Mouse (Mus musculus) testis, adult 2 months (tissue): ENCODE measurements around the gene Tbc1d16. TPM values are rescaled to one million over a fixed set of nuclear protein-coding genes. Genes with fewer than 3 reads are reported as not detected.

Experiments
- H3K27ac ChIP-seq: fragments of 200-500 bp; 2 replicates; pipeline ENCODE4 v1.5.1; 2012; ENCODE audit warnings: low read depth, low read length; ENCODE audit not compliant: control insufficient read depth, insufficient read depth
- H3K27me3 ChIP-seq: fragments of 200-500 bp; 2 replicates; pipeline ENCODE4 v1.6.1; 2012; ENCODE audit warnings: mild to moderate bottlenecking, low read length, moderate library complexity; ENCODE audit not compliant: control insufficient read depth, insufficient read depth
- H3K36me3 ChIP-seq: fragments of 200-500 bp; 2 replicates; pipeline ENCODE4 v1.6.1; 2012; ENCODE audit warnings: mild to moderate bottlenecking, low read length; ENCODE audit not compliant: control insufficient read depth, insufficient read depth
- H3K4me1 ChIP-seq: fragments of 200-500 bp; 2 replicates; pipeline ENCODE4 v1.6.1; 2012; ENCODE audit warnings: low read length; ENCODE audit not compliant: control insufficient read depth, insufficient read depth
- H3K4me3 ChIP-seq: fragments of 200-500 bp; 2 replicates; pipeline ENCODE4 v1.5.1; 2012; ENCODE audit warnings: low read depth, mild to moderate bottlenecking, low read length, moderate library complexity, mixed read lengths; ENCODE audit not compliant: control insufficient read depth
- CTCF ChIP-seq: fragments of 200-500 bp; IDR thresholded peaks from 2 replicates; pipeline ENCODE4 v1.5.1; 2012; ENCODE audit warnings: low read depth, mild to moderate bottlenecking, inconsistent platforms, low read length, moderate library complexity; ENCODE audit not compliant: control insufficient read depth, insufficient read depth, insufficient replicate concordance
- POLR2A ChIP-seq: fragments of 200-500 bp; IDR thresholded peaks from 2 replicates; pipeline ENCODE4 v1.6.1; 2012; ENCODE audit warnings: low read depth, mild to moderate bottlenecking, inconsistent platforms, low read length, moderate library complexity; ENCODE audit not compliant: control insufficient read depth
- polyA plus RNA-seq: library from polyadenylated mRNA; depleted of rRNA; stranded (reverse); fragments of >200 nt; gene quantifications from 2 replicates; pipeline ENCODE4 v1.2.3, GENCODE M21; 2012

Tbc1d16 gene
- polyA plus RNA-seq, 1 experiment, result 1.1 TPM

DNA sequence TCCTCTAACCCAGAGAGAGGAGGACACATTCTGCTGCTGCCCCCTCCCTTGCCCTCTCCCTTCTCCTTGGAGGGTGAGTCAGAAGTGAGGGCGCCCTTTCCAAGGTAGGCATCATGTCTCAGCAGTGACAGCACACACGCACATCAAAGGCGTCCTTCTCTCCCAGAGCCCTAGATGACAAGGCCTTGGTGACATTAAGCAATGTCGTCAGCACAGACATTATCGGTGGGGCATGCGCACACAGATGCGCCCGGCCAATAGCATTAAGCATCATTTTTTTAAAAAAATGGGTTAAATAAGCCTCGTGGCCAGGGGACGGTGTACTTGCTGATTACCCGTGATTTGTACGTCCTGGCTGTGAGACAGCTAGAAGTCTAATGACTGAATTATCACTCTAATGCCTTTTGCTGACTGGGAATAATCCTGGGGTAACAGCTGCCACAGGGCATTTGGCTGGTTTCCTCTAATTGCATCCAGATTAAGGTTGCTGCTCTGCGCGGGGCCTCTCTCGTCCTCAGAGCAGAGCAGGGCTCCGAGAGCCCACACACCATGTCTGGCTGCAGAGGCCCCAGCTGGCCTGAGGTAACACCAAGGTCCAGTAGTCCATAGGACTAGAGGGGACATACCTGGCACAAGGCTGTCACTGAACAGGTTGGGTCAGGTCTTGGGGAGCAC is 83.4 kb downstream of the Tbc1d16 start:
- no peak for TF ChIP-seq POLR2A
- TF ChIP-seq CTCF, result no peak
- H3K4me3 ChIP-seq, result no peak overlapping the region
- no peaks in the 10 kb centered on the region for H3K36me3 ChIP-seq
- H3K4me1 ChIP-seq, result peaks cover 5% of the 10 kb centered on the region
- no peaks in the 10 kb centered on the region for H3K27me3 ChIP-seq
- no peak overlapping the region for H3K27ac ChIP-seq

DNA sequence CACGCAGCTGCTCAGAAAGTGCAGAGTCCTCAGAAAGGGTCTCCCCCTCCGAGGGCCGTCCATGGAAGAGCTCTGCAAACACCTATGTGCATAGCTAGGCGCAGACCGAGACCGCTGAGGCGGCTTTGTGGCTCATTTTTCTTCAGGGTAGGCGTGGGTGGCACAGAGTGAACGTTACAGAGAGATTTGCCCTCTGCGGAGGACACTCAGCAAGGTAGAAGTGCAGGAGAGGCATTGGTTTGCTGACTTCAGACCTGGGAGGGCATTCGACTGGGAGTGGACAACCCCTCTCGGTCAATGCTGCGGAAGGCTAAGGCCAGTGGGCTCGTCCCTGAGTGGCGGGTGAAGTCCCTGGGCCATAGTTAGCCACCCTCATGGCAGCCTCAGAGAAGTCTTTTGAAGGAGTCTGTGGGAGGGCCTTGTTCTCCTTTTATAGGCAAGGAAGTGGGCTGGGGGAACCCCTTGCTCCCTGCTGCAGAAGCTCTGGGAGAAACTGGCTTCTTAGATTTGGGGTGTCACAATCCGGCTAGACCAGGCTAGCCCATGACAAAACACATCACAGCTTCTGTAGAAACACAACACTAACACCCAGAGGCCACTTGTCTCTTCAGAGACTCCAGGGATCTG is 84.8 kb downstream of the Tbc1d16 start:
- H3K4me3 ChIP-seq, result no peak overlapping the region
- H3K27me3 ChIP-seq, result no peaks in the 10 kb centered on the region
- H3K27ac ChIP-seq, result no peak overlapping the region
- peaks cover 5% of the 10 kb centered on the region for H3K4me1 ChIP-seq
- TF ChIP-seq POLR2A (no peak), CTCF (no peak)
- no peaks in the 10 kb centered on the region for H3K36me3 ChIP-seq

DNA sequence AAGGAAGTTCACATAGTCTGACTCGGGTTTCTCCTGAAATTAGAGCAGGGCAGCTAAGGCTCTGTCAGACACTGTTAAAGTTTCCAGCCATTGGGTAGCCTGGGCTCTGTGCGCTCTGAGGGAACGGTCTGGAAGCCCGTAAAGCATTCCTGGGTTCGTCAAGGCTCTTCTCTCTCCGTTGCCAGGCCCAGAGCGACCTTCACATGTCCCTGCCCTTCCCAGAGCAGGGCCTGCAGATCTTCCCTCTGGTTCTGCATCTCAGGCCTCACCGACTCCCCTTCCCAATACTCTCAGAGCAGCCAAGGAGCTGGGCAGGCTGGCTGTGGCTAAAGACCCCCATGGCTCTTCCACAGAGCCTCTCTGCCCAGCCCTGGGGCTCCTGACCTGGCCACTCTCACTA is 85.7 kb downstream of the Tbc1d16 start:
- no peak overlapping the region for H3K4me3 ChIP-seq
- H3K27me3 ChIP-seq, result no peaks in the 10 kb centered on the region
- no peak for TF ChIP-seq POLR2A
- TF ChIP-seq CTCF, result no peak
- peaks cover 5% of the 10 kb centered on the region for H3K4me1 ChIP-seq
- no peaks in the 10 kb centered on the region for H3K36me3 ChIP-seq
- no peak overlapping the region for H3K27ac ChIP-seq

DNA sequence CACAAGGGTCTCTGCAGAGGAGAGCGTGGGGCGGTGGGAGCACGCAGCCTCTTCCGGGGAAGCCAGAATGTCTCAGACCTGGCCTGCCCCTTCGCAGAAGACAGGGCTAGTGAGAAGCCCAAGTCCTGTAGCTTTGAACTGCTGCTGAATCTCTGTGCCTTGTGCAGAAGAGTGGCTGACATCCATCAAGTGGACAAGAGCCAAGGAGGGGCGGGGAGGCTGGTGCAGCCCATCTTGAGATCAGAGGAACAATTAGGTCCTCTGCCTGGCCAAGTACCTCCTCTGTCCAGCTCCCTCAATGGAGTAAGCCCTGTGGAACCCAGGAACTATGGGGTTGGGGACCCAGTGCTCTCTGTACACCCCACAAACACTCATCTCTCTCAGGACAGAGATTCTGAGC is 89.3 kb downstream of the Tbc1d16 start:
- Histone ChIP-seq H3K27ac (no peak overlapping the region), H3K4me3 (no peak overlapping the region), H3K36me3 (no peaks in the 10 kb centered on the region), H3K27me3 (no peaks in the 10 kb centered on the region), H3K4me1 (0 out of 2 replicates have a peak, but pooled peaks cover 2% of the 10 kb centered on the region)
- TF ChIP-seq CTCF, result no peak
- TF ChIP-seq POLR2A, result no peak

DNA sequence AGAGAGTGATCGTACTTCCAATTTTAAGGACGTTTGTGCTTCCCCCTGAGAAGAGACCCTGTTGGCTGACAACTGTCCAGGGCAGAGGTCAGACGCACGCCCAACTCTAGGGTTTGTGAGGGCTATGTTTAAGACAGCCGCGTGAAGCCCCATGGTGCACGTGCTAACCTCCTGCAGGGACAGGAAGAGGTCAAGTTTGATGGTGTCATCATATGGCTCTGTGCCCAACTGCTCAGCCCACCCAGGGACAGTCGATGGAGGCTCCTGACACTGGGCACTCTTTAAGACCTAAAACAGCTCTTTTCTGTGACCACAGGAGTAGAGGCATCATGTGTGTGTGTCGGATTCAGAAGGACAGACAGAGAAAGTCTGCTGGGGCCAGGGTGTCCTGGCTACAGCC is 90.1 kb downstream of the Tbc1d16 start:
- no peak for TF ChIP-seq POLR2A
- no peak for TF ChIP-seq CTCF
- H3K27me3 ChIP-seq, result no peaks in the 10 kb centered on the region

DNA sequence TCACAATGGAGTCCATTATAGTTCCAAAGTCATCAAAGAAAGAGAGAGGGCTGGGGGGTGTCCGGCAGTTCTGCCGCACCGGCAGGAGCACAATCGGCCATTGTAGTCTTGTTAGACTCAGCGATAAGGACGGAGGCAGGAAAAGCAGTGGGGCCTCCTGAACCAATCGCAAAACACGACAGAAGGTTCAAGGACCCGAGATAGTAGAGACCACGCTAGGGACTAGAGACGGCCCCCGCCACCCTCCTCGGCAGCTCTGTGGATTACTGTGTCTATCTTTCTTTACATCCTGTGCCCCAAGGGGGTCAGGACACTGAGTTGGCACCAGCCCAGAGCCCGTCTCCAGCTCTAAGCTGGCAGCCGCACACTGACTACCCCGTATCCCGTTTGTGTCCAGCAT is 93.7 kb downstream of the Tbc1d16 start:
- peak overlapping the region; percentile 83; the same call in 1 of the 2 replicates for H3K27ac ChIP-seq
- 0 out of 2 replicates have a peak, but pooled peaks cover 2% of the 10 kb centered on the region for H3K4me1 ChIP-seq
- H3K36me3 ChIP-seq, result no peaks in the 10 kb centered on the region
- no peaks in the 10 kb centered on the region for H3K27me3 ChIP-seq
- H3K4me3 ChIP-seq, result no peak overlapping the region
- no peak for TF ChIP-seq POLR2A
- no peak for TF ChIP-seq CTCF

More for the DNA sequence above, 90.1 kb downstream of the Tbc1d16 start:
- 0 out of 2 replicates have a peak, but pooled peaks cover 2% of the 10 kb centered on the region for H3K4me1 ChIP-seq
- no peak overlapping the region for H3K4me3 ChIP-seq
- H3K36me3 ChIP-seq, result no peaks in the 10 kb centered on the region
- no peak overlapping the region for H3K27ac ChIP-seq

DNA sequence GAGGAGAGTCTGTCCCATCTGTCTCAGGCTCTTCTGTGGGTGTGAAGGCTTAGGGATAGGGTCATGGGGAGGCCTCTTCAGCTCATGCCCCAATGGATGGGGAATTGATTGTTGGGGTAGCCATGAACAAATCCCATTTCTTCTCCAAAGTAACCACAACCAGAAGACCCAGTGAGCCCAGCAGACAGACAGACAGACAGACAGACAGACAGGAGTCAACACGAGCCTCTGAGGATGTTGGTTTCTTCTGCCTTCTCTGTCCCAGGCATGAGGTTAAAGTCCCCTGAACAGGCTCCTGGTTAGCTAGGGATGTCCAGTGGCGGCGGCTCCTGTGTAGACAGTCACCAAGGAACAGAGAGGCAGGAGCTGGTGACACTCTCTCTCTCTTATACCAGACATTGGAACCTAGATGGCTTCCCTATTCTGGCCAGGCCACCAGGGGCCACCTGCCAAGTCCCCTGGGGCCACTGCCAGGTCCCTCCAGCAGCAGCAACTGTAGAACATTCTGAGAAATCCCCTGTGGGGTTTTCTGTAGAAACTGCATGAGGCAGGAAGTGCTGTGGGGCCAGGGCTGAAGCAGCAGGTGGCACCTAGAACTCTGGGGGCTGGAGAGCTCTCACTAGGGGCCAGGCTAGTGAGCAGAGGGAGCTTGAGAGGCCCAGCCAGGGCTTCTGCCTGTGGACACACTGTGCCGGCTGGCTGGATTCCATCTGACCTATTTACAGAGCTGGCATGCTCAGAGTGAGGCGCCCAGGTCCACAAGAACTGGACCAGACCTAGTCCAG is 94.7 kb downstream of the Tbc1d16 start:
- Histone ChIP-seq H3K36me3 (no peaks in the 10 kb centered on the region), H3K4me1 (peaks cover 3% of the 10 kb centered on the region; the same call in 1 of the 2 replicates), H3K4me3 (no peak overlapping the region), H3K27me3 (no peaks in the 10 kb centered on the region), H3K27ac (peak overlapping the region; percentile 45; the same call in 1 of the 2 replicates)
- TF ChIP-seq CTCF (no peak), POLR2A (no peak)
